Mouse (Mus musculus): ENCODE data around the gene Ift20. TPM values are rescaled to one million over a fixed set of nuclear protein-coding genes. Genes with fewer than 3 reads are reported as not detected.
"Not testable (repeated sequence)": the region's sequence is repeated elsewhere in the genome, so short reads cannot be mapped to it uniquely, and the experiment has no call there.

Ift20 gene
- polyA plus RNA-seq, 1 experiment from 2014 or later: 117 TPM

- WGBS: 84% methylated on average over 10 of the region's 10 CpGs
- peaks cover 63% of the 10 kb centered on the region for H3K36me3 ChIP-seq (ENCODE audit: control insufficient read depth, insufficient read depth)
Observed at GRCm38 (mm10) chr11:78518931-78519330, 17.2 kb upstream of the Ift20 start.

GRCm38 (mm10) chr11:78521880-78522279 is 14.3 kb upstream of the Ift20 start:
- Histone ChIP-seq H3K27ac (ENCODE audit: low read length) (no peak overlapping the region), H3K9ac (replicated peaks; ENCODE audit: low read depth, low read length) (no peak overlapping the region), H3K27me3 (replicated peaks; ENCODE audit: control insufficient read depth, insufficient read depth, low read length) (no peaks in the 10 kb centered on the region), H3K4me3 (replicated peaks; ENCODE audit: low read length) (no peak overlapping the region), H3K4me1 (replicated peaks; ENCODE audit: control insufficient read depth, insufficient read depth, low read length) (no peaks in the 10 kb centered on the region), H3K36me3 (ENCODE audit: control insufficient read depth, insufficient read depth) (peaks cover 61% of the 10 kb centered on the region), H3K9me3 (ENCODE audit: control insufficient read depth, low read length) (no peaks in the 10 kb centered on the region), H3K4me2 (ENCODE audit: low read length) (no peak overlapping the region)
- ATAC-seq: no peak
- 87% methylated on average over 3 of the region's 3 CpGs for WGBS

More at GRCm38 (mm10) chr11:78518931-78519330, 17.2 kb upstream of the Ift20 start:
- Histone ChIP-seq H3K4me2 (ENCODE audit: low read length) (no peak overlapping the region), H3K27me3 (replicated peaks; ENCODE audit: control insufficient read depth, insufficient read depth, low read length) (no peaks in the 10 kb centered on the region), H3K27ac (ENCODE audit: low read length) (no peak overlapping the region), H3K9ac (replicated peaks; ENCODE audit: low read depth, low read length) (no peak overlapping the region), H3K4me1 (replicated peaks; ENCODE audit: control insufficient read depth, insufficient read depth, low read length) (no peaks in the 10 kb centered on the region; the same call in 1 of the 2 replicates), H3K4me3 (replicated peaks; ENCODE audit: low read length) (no peak overlapping the region), H3K9me3 (ENCODE audit: control insufficient read depth, low read length) (no peaks in the 10 kb centered on the region)
- ATAC-seq: no peak

GRCm38 (mm10) chr11:78522481-78522997 is 13.6 kb upstream of the Ift20 start:
- H3K27ac ChIP-seq (ENCODE audit: low read length): no peak overlapping the region
- no peak overlapping the region for H3K9ac ChIP-seq (replicated peaks; ENCODE audit: low read depth, low read length)
- no peak overlapping the region for H3K4me2 ChIP-seq (ENCODE audit: low read length)
- H3K9me3 ChIP-seq (ENCODE audit: control insufficient read depth, low read length): no peaks in the 10 kb centered on the region
- no peak for ATAC-seq
- no peak overlapping the region for H3K4me3 ChIP-seq (replicated peaks; ENCODE audit: low read length)
- H3K4me1 ChIP-seq (replicated peaks; ENCODE audit: control insufficient read depth, insufficient read depth, low read length): no peaks in the 10 kb centered on the region
- 85% methylated on average over 1 of the region's 1 CpGs for WGBS
- peaks cover 60% of the 10 kb centered on the region for H3K36me3 ChIP-seq (ENCODE audit: control insufficient read depth, insufficient read depth)
- H3K27me3 ChIP-seq (replicated peaks; ENCODE audit: control insufficient read depth, insufficient read depth, low read length): no peaks in the 10 kb centered on the region

GRCm38 (mm10) chr11:78523241-78523955 is 12.8 kb upstream of the Ift20 start:
- H3K4me3 ChIP-seq (replicated peaks; ENCODE audit: low read length): no peak overlapping the region
- no peak overlapping the region for H3K27ac ChIP-seq (ENCODE audit: low read length)
- H3K27me3 ChIP-seq (replicated peaks; ENCODE audit: control insufficient read depth, insufficient read depth, low read length): no peaks in the 10 kb centered on the region
- no peak overlapping the region for H3K4me2 ChIP-seq (ENCODE audit: low read length)
- no peaks in the 10 kb centered on the region for H3K4me1 ChIP-seq (replicated peaks; ENCODE audit: control insufficient read depth, insufficient read depth, low read length)
- WGBS: 80% methylated on average over 9 of the region's 9 CpGs
- peaks cover 56% of the 10 kb centered on the region for H3K36me3 ChIP-seq (ENCODE audit: control insufficient read depth, insufficient read depth)
- no peak for ATAC-seq
- no peaks in the 10 kb centered on the region for H3K9me3 ChIP-seq (ENCODE audit: control insufficient read depth, low read length)
- no peak overlapping the region for H3K9ac ChIP-seq (replicated peaks; ENCODE audit: low read depth, low read length)

- Histone ChIP-seq H3K4me2 (ENCODE audit: low read length) (no peak overlapping the region), H3K27ac (ENCODE audit: low read length) (no peak overlapping the region), H3K9me3 (ENCODE audit: control insufficient read depth, low read length) (no peaks in the 10 kb centered on the region), H3K36me3 (ENCODE audit: control insufficient read depth, insufficient read depth) (peaks cover 49% of the 10 kb centered on the region), H3K4me1 (replicated peaks; ENCODE audit: control insufficient read depth, insufficient read depth, low read length) (no peaks in the 10 kb centered on the region), H3K9ac (replicated peaks; ENCODE audit: low read depth, low read length) (no peak overlapping the region), H3K27me3 (replicated peaks; ENCODE audit: control insufficient read depth, insufficient read depth, low read length) (no peaks in the 10 kb centered on the region), H3K4me3 (replicated peaks; ENCODE audit: low read length) (no peak overlapping the region)
- ATAC-seq: peak; percentile 40; the same call in 1 of the 2 replicates
- 40% methylated on average over 2 of the region's 2 CpGs for WGBS
Observed at GRCm38 (mm10) chr11:78524838-78525237, 11.3 kb upstream of the Ift20 start.

GRCm38 (mm10) chr11:78528714-78529113 is 7.4 kb upstream of the Ift20 start:
- H3K9ac ChIP-seq (replicated peaks; ENCODE audit: low read depth, low read length): no peak overlapping the region
- no peak overlapping the region for H3K4me2 ChIP-seq (ENCODE audit: low read length)
- ATAC-seq: no peak
- H3K9me3 ChIP-seq (ENCODE audit: control insufficient read depth, low read length): no peaks in the 10 kb centered on the region
- H3K27ac ChIP-seq (ENCODE audit: low read length): no peak overlapping the region
- peaks cover 23% of the 10 kb centered on the region for H3K36me3 ChIP-seq (ENCODE audit: control insufficient read depth, insufficient read depth)
- H3K4me3 ChIP-seq (replicated peaks; ENCODE audit: low read length): no peak overlapping the region
- H3K4me1 ChIP-seq (replicated peaks; ENCODE audit: control insufficient read depth, insufficient read depth, low read length): no peaks in the 10 kb centered on the region
- H3K27me3 ChIP-seq (replicated peaks; ENCODE audit: control insufficient read depth, insufficient read depth, low read length): no peaks in the 10 kb centered on the region
- 87% methylated on average over 9 of the region's 9 CpGs for WGBS

- Histone ChIP-seq H3K27me3 (replicated peaks; ENCODE audit: control insufficient read depth, insufficient read depth, low read length) (no peaks in the 10 kb centered on the region), H3K9ac (replicated peaks; ENCODE audit: low read depth, low read length) (no peak overlapping the region), H3K36me3 (ENCODE audit: control insufficient read depth, insufficient read depth) (peaks cover 12% of the 10 kb centered on the region), H3K4me1 (replicated peaks; ENCODE audit: control insufficient read depth, insufficient read depth, low read length) (peaks cover 7% of the 10 kb centered on the region), H3K9me3 (ENCODE audit: control insufficient read depth, low read length) (no peaks in the 10 kb centered on the region), H3K4me2 (ENCODE audit: low read length) (no peak overlapping the region), H3K4me3 (replicated peaks; ENCODE audit: low read length) (no peak overlapping the region), H3K27ac (ENCODE audit: low read length) (no peak overlapping the region)
- no peak for ATAC-seq
- WGBS: 90% methylated on average over 12 of the region's 12 CpGs
Observed at GRCm38 (mm10) chr11:78530001-78530400, 6.2 kb upstream of the Ift20 start.

- Histone ChIP-seq H3K27me3 (replicated peaks; ENCODE audit: control insufficient read depth, insufficient read depth, low read length) (no peaks in the 10 kb centered on the region), H3K4me3 (replicated peaks; ENCODE audit: low read length) (no peak overlapping the region), H3K36me3 (ENCODE audit: control insufficient read depth, insufficient read depth) (peaks cover 8% of the 10 kb centered on the region; the same call in 1 of the 2 replicates), H3K27ac (ENCODE audit: low read length) (no peak overlapping the region), H3K9ac (replicated peaks; ENCODE audit: low read depth, low read length) (no peak overlapping the region), H3K4me2 (ENCODE audit: low read length) (no peak overlapping the region), H3K4me1 (replicated peaks; ENCODE audit: control insufficient read depth, insufficient read depth, low read length) (peaks cover 13% of the 10 kb centered on the region), H3K9me3 (ENCODE audit: control insufficient read depth, low read length) (no peaks in the 10 kb centered on the region)
- no peak for ATAC-seq
- WGBS: 81% methylated on average over 6 of the region's 6 CpGs
Observed at GRCm38 (mm10) chr11:78531046-78531445, 5.1 kb upstream of the Ift20 start.

GRCm38 (mm10) chr11:78531515-78531914 is 4.6 kb upstream of the Ift20 start:
- H3K4me3 ChIP-seq (replicated peaks; ENCODE audit: low read length); H3K9ac ChIP-seq (replicated peaks; ENCODE audit: low read depth, low read length); H3K36me3 ChIP-seq (ENCODE audit: control insufficient read depth, insufficient read depth); H3K27me3 ChIP-seq (replicated peaks; ENCODE audit: control insufficient read depth, insufficient read depth, low read length); H3K4me2 ChIP-seq (ENCODE audit: low read length); ATAC-seq; H3K27ac ChIP-seq (ENCODE audit: low read length); H3K9me3 ChIP-seq (ENCODE audit: control insufficient read depth, low read length): not testable (repeated sequence)
- 88% methylated on average over 10 of the region's 10 CpGs for WGBS
- H3K4me1 ChIP-seq (replicated peaks; ENCODE audit: control insufficient read depth, insufficient read depth, low read length): peaks cover 13% of the 10 kb centered on the region
